In the genomic region with DNA sequence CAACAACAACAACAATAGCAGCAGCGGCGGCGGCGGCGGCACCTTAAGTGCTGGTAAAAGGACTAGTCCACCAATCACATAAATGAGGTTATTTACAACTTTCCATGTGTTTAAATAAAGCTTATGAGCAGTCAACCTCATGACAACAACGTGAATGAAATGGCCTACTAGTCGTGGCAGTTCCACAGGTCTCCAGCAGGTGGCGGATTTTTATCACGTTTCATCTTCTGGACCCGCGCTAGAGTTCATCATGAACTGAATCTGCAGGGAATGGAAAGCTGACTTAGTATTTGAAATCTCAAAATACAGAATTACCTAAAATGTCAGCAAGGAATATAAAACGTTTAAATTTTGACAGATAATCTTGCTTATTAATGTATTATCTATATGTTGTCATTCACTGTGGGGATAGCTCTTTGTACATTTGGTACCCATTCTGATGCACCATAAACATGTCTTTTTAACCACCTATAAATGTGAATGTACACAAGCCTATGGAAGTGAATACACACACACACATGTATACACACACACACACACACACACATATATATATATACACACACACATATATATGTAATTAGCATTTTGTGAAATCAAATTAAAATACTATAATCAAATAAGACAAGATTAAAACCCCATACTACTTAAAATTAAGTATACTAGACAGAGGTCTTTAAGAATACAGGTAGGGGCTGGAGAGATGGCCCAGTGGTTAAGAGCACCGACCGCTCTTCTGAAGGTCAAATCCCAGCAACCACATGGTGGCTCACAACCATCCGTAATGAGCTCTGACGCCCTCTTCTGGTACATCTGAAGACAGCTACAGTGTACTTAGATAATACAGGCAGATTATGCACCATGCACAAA, we compare ENCODE assay signal across 7 mouse cellular contexts. TPM values are rescaled to one million over a fixed set of nuclear protein-coding genes. Genes with fewer than 3 reads are reported as not detected.
DNase-seq lines count a peak whose midpoint lies in the region; TF ChIP-seq lines count a peak whose summit lies in the region.

No protein-coding gene starts in this region.

- no peaks in the 10 kb centered on the region for H3K4me1 ChIP-seq in bone marrow macrophage, adult 2 months (ENCODE audit: control insufficient read depth, insufficient read depth, low read length)
- no peaks in the 10 kb centered on the region for H3K4me1 ChIP-seq in embryonic fibroblast, embryonic 13.5 days (ENCODE audit: control insufficient read depth, insufficient read depth, low read length)

- TF ChIP-seq CTCF in bone marrow macrophage, adult 2 months (IDR thresholded peaks at IDR 0.05; ENCODE audit: low read depth, low read length): peak; percentile 41; the same call in 1 of the 2 replicates
- peak; percentile 41; the same call in 1 of the 2 replicates for TF ChIP-seq CTCF in embryonic fibroblast, embryonic 13.5 days (IDR thresholded peaks at IDR 0.05; ENCODE audit: borderline replicate concordance, insufficient read depth, low read length)

- H3K27ac ChIP-seq in bone marrow macrophage, adult 2 months (ENCODE audit: insufficient read depth, low read depth, low read length): no peak overlapping the region
- no peak overlapping the region for H3K27ac ChIP-seq in embryonic fibroblast, embryonic 13.5 days (ENCODE audit: insufficient read depth, low read length)

- H3K4me3 ChIP-seq in bone marrow macrophage, adult 2 months (ENCODE audit: insufficient read depth, low read length): no peak overlapping the region
- H3K4me3 ChIP-seq in embryonic fibroblast, embryonic 13.5 days (ENCODE audit: insufficient read depth, low read length): no peak overlapping the region

- peak; percentile 25 for DNase-seq in MEL-GATA-1-ER (ENCODE audit: extremely low read depth, low read depth)
- DNase-seq in heart, postnatal 4 days: peak; percentile 77
- DNase-seq in layer of hippocampus, postnatal 10 days (ENCODE audit: low spot score in 2 of 2): peak; percentile 77 to 81
- peak; percentile 61 for DNase-seq in lung, postnatal 25 days (ENCODE audit: low spot score)
- peak; percentile 67 for DNase-seq in retina, postnatal 7 days (ENCODE audit: low read depth, low spot score)

- TF ChIP-seq POLR2A in bone marrow macrophage, adult 2 months (IDR thresholded peaks at IDR 0.05; ENCODE audit: borderline replicate concordance, low read depth, low read length): no peak
- no peak for TF ChIP-seq POLR2A in embryonic fibroblast, embryonic 13.5 days (IDR thresholded peaks at IDR 0.05; ENCODE audit: low read depth, low read length)

RNA-seq across cellular contexts. Expression of gene Dnajc3, which starts 49.1 kb away (rescaled TPM):
- 36.4 and 40.5 TPM in 2 replicates for polyA plus RNA-seq in bone marrow macrophage, adult 2 months (2012; ENCODE audit: insufficient read depth, insufficient read length, missing spikeins)
- polyA plus RNA-seq in embryonic fibroblast, embryonic 13.5 days (2011; ENCODE audit: insufficient read length, low read depth, missing spikeins): 53.6 and 54.3 TPM in 2 replicates
- total RNA-seq in heart, postnatal 4 days (2021): 10 to 100 TPM; 28.1 to 28.4 TPM
- total RNA-seq in layer of hippocampus, postnatal 10 days (2021): 10 to 100 TPM; 28.1 to 30.1 TPM

Comparison
In these comparisons a context has a peak if more than half of its experiments do, and no peak if none do; other contexts are left out.
1. DNase-seq: peak in every context shown above with its lines; median percentile 79 in layer of hippocampus, postnatal 10 days; 77 in heart, postnatal 4 days; 67 in retina, postnatal 7 days; 61 in lung, postnatal 25 days; 25 in MEL-GATA-1-ER.